ENCODE assay signal across 11 mouse cellular contexts in the genomic region with DNA sequence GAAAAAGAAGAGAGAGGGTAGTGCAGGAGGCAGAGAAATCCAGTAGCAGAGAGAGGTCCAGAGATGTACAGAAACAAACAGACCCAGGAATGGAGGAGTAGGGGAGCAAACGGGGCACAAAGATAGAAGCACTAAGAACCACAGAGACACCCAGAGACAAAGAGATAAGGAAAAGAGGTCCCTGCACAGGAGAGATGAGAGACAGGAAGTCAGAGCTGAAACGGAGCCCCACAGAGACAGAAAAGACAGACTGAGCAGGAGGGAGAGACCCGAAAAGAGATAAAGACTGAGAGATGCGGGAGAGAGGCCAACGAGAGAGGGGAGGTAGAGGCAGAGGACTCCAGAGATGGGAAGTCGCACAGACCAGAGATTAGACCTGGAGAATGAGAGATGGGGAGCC. TPM values are rescaled to one million over a fixed set of nuclear protein-coding genes. Genes with fewer than 3 reads are reported as not detected.
DNase-seq lines count a peak whose midpoint lies in the region; ATAC-seq and TF ChIP-seq lines count a peak whose summit lies in the region.
"Had no signal": no experiment of that assay in that cellular context is flagged by ENCODE, and none has a peak within 500 bp of the region (broad histone marks: within the 10 kb centered on the region; RNA-seq: fewer than 3 reads in every experiment).

No protein-coding gene starts in this region.

- peaks cover 18% of the 10 kb centered on the region for H3K4me1 ChIP-seq in cerebellum, adult 2 months (ENCODE audit: control insufficient read depth, insufficient read depth, low read length)
- peaks cover 23% of the 10 kb centered on the region for H3K4me1 ChIP-seq in embryonic facial prominence, embryonic 13.5 days
- H3K4me1 ChIP-seq in hindbrain, embryonic 16.5 days (ENCODE audit: control insufficient read depth, insufficient read depth, low read depth, low read length), result peaks cover 39% of the 10 kb centered on the region
- H3K4me1 ChIP-seq in midbrain, embryonic 15.5 days, result peaks cover 48% of the 10 kb centered on the region

- peak overlapping the region; percentile 88; the same call in 1 of the 2 replicates for H3K4me2 ChIP-seq in embryonic facial prominence, embryonic 13.5 days
- H3K4me2 ChIP-seq in hindbrain, embryonic 16.5 days (ENCODE audit: low read length), result peak overlapping the region; percentile 59
- peak overlapping the region; percentile 60 for H3K4me2 ChIP-seq in midbrain, embryonic 15.5 days

- H3K4me3 ChIP-seq in cerebellum, adult 2 months (replicated peaks; ENCODE audit: insufficient read depth, low read depth, low read length), result peak overlapping the region; percentile 19
- 0 out of 2 replicates have a peak overlapping the region, but pooled peaks have one; percentile 54 for H3K4me3 ChIP-seq in embryonic facial prominence, embryonic 13.5 days
- peak overlapping the region; percentile 47 for H3K4me3 ChIP-seq in hindbrain, embryonic 16.5 days (ENCODE audit: low read length)
- H3K4me3 ChIP-seq in midbrain, embryonic 15.5 days, result peak overlapping the region; percentile 70

- DNase-seq in cerebellum, adult 2 months, result no peak
- DNase-seq in cerebellum, postnatal 4 days (ENCODE audit: low spot score in 2 of 2), result no peak
- DNase-seq in spleen, postnatal 36 days (ENCODE audit: low spot score in 2 of 2), result no peak
- DNase-seq in urinary bladder, postnatal 25 days (ENCODE audit: low spot score), result no peak
- no peak for DNase-seq in heart, adult 8-10 months (ENCODE audit: low spot score)
- DNase-seq: adrenal gland, postnatal 36 days; lung, postnatal 36 days had no signal

- no peak for ATAC-seq in embryonic facial prominence, embryonic 13.5 days (ENCODE audit: insufficient number of reproducible peaks, insufficient read depth, low FRiP score, low TSS enrichment, low read depth)
- ATAC-seq in hindbrain, embryonic 16.5 days, result no peak
- no peak for ATAC-seq in midbrain, embryonic 15.5 days (replicated peaks)
- ATAC-seq: Patski had no signal

- no peaks in the 10 kb centered on the region for H3K36me3 ChIP-seq in embryonic facial prominence, embryonic 13.5 days
- no peaks in the 10 kb centered on the region for H3K36me3 ChIP-seq in hindbrain, embryonic 16.5 days (ENCODE audit: control insufficient read depth, insufficient read depth, low read length)
- no peaks in the 10 kb centered on the region for H3K36me3 ChIP-seq in midbrain, embryonic 15.5 days (replicated peaks)

- TF ChIP-seq POLR2A in cerebellum, adult 2 months (IDR thresholded peaks at IDR 0.05; ENCODE audit: borderline replicate concordance, insufficient read depth, low read length), result no peak

- no peaks in the 10 kb centered on the region for H3K27me3 ChIP-seq in cerebellum, adult 2 months (ENCODE audit: control insufficient read depth, insufficient read depth, low read length)
- peaks cover 94% of the 10 kb centered on the region for H3K27me3 ChIP-seq in embryonic facial prominence, embryonic 13.5 days
- H3K27me3 ChIP-seq in hindbrain, embryonic 16.5 days (replicated peaks; ENCODE audit: control insufficient read depth, insufficient read depth, low read length), result peaks cover 9% of the 10 kb centered on the region
- H3K27me3 ChIP-seq in midbrain, embryonic 15.5 days (replicated peaks), result peaks cover 19% of the 10 kb centered on the region

- 21% methylated on average over 6 of the region's 6 CpGs for WGBS in cerebellum, adult 2 months
- WGBS in embryonic facial prominence, embryonic 13.5 days, result 5% methylated on average over 6 of the region's 6 CpGs
- WGBS in hindbrain, embryonic 16.5 days, result 3% methylated on average over 6 of the region's 6 CpGs
- 7% methylated on average over 6 of the region's 6 CpGs for WGBS in midbrain, embryonic 15.5 days

- no peak for TF ChIP-seq CTCF in cerebellum, adult 2 months (IDR thresholded peaks at IDR 0.05; ENCODE audit: borderline replicate concordance, insufficient read depth, low read depth, low read length)

- no peak overlapping the region for H3K9ac ChIP-seq in embryonic facial prominence, embryonic 13.5 days
- peak overlapping the region; percentile 79; the same call in 1 of the 2 replicates for H3K9ac ChIP-seq in hindbrain, embryonic 16.5 days (ENCODE audit: low read depth, low read length)
- H3K9ac ChIP-seq in midbrain, embryonic 15.5 days, result no peak overlapping the region; the same call in 1 of the 2 replicates

- H3K9me3 ChIP-seq in embryonic facial prominence, embryonic 13.5 days, result no peaks in the 10 kb centered on the region
- H3K9me3 ChIP-seq in hindbrain, embryonic 16.5 days (ENCODE audit: control insufficient read depth, low read length), result no peaks in the 10 kb centered on the region
- no peaks in the 10 kb centered on the region for H3K9me3 ChIP-seq in midbrain, embryonic 15.5 days

- H3K27ac ChIP-seq in cerebellum, adult 2 months (ENCODE audit: insufficient read depth, low read length), result no peak overlapping the region
- H3K27ac ChIP-seq in embryonic facial prominence, embryonic 13.5 days, result no peak overlapping the region
- peak overlapping the region; percentile 94 for H3K27ac ChIP-seq in hindbrain, embryonic 16.5 days (ENCODE audit: low read depth, low read length)
- H3K27ac ChIP-seq in midbrain, embryonic 15.5 days, result peak overlapping the region; percentile 99

RNA-seq across cellular contexts. Expression of gene Pou2f2, which starts 1.0 kb away (rescaled TPM):
- polyA plus RNA-seq in cerebellum, adult 2 months (2012; rRNA removed), result 8.4 and 10.6 TPM in 2 replicates
- polyA plus RNA-seq in embryonic facial prominence, embryonic 13.5 days (2015; fragmentation: Nextera tagmentation; extraction: Ambion mirVana), result 0.91 and 1.3 TPM in 2 replicates
- polyA plus RNA-seq in hindbrain, embryonic 16.5 days (2015; fragmentation: Nextera tagmentation; extraction: Ambion mirVana), result 19.8 and 28.7 TPM in 2 replicates
- 45.5 and 59.1 TPM in 2 replicates for polyA plus RNA-seq in midbrain, embryonic 15.5 days (2015; fragmentation: Nextera tagmentation; extraction: Ambion mirVana)
- under 1 TPM; 0.49 to 0.72 (median 0.55) TPM for total RNA-seq in heart, adult 8-10 months (2022)

RNA-seq across cellular contexts. Expression of gene Dedd2, which starts 39.9 kb away (rescaled TPM):
- 29.0 and 29.6 TPM in 2 replicates for polyA plus RNA-seq in cerebellum, adult 2 months (2012; rRNA removed)
- polyA plus RNA-seq in embryonic facial prominence, embryonic 13.5 days (2015; fragmentation: Nextera tagmentation; extraction: Ambion mirVana), result 8.7 and 9.9 TPM in 2 replicates
- polyA plus RNA-seq in hindbrain, embryonic 16.5 days (2015; fragmentation: Nextera tagmentation; extraction: Ambion mirVana), result 14.2 and 14.8 TPM in 2 replicates
- polyA plus RNA-seq in midbrain, embryonic 15.5 days (2015; fragmentation: Nextera tagmentation; extraction: Ambion mirVana), result 18.5 and 18.7 TPM in 2 replicates
- 10 to 100 TPM; 14.0 to 23.0 (median 17.2) TPM for total RNA-seq in heart, adult 8-10 months (2022)

RNA-seq across cellular contexts. Expression of gene Zfp526, which starts 40.7 kb away (rescaled TPM):
- 9.2 and 10.9 TPM in 2 replicates for polyA plus RNA-seq in cerebellum, adult 2 months (2012; rRNA removed)
- polyA plus RNA-seq in embryonic facial prominence, embryonic 13.5 days (2015; fragmentation: Nextera tagmentation; extraction: Ambion mirVana), result 2.9 and 3.4 TPM in 2 replicates
- polyA plus RNA-seq in hindbrain, embryonic 16.5 days (2015; fragmentation: Nextera tagmentation; extraction: Ambion mirVana), result 1.6 and 1.8 TPM in 2 replicates
- polyA plus RNA-seq in midbrain, embryonic 15.5 days (2015; fragmentation: Nextera tagmentation; extraction: Ambion mirVana), result 1.8 and 1.9 TPM in 2 replicates
- total RNA-seq in heart, adult 8-10 months (2022), result 10 to 100 TPM in 2 of 4 experiments, 1 to 10 TPM in 2; 9.0 to 12.3 (median 9.9) TPM

RNA-seq across cellular contexts. Expression of gene Gsk3a, which starts 57.1 kb away (rescaled TPM):
- 226 and 230 TPM in 2 replicates for polyA plus RNA-seq in cerebellum, adult 2 months (2012; rRNA removed)
- 11.4 and 14.4 TPM in 2 replicates for polyA plus RNA-seq in embryonic facial prominence, embryonic 13.5 days (2015; fragmentation: Nextera tagmentation; extraction: Ambion mirVana)
- polyA plus RNA-seq in hindbrain, embryonic 16.5 days (2015; fragmentation: Nextera tagmentation; extraction: Ambion mirVana), result 13.0 and 16.4 TPM in 2 replicates
- polyA plus RNA-seq in midbrain, embryonic 15.5 days (2015; fragmentation: Nextera tagmentation; extraction: Ambion mirVana), result 19.5 TPM in 2 replicates
- total RNA-seq in heart, adult 8-10 months (2022), result 10 to 100 TPM; 66.1 to 71.3 (median 68.3) TPM

Comparison
In these comparisons a context has a peak if more than half of its experiments do, and no peak if none do; other contexts are left out.
1. H3K27ac ChIP-seq: peak in hindbrain, embryonic 16.5 days (single experiment) and midbrain, embryonic 15.5 days (single experiment); none in cerebellum, adult 2 months (single experiment) and embryonic facial prominence, embryonic 13.5 days (single experiment).
2. H3K4me3 ChIP-seq: peak in every context shown above with its lines; median percentile 70 in midbrain, embryonic 15.5 days; 54 in embryonic facial prominence, embryonic 13.5 days; 47 in hindbrain, embryonic 16.5 days; 19 in cerebellum, adult 2 months.
3. Peak in every context shown above with its lines, with median percentiles within 50 percentile points of each other: H3K4me2 ChIP-seq.